Mouse (Mus musculus) megakaryocyte progenitor cell, adult 5-6 weeks (primary cell): ENCODE measurements at regions not wholly inside any gene's neighbourhood (a gene's known extent, or its start where the extent isn't known, plus 50 kb on each side); places are given as distances from the start of the nearest gene placed in this dataset.

ENCODE experiments used
- ATAC-seq: replicated peaks from 2 replicates; pipeline ENCODE4 v1.8.0; 2016; ENCODE audit warnings: mild to moderate bottlenecking, moderate TSS enrichment, inconsistent platforms; ENCODE audit not compliant: poor library complexity

DNA sequence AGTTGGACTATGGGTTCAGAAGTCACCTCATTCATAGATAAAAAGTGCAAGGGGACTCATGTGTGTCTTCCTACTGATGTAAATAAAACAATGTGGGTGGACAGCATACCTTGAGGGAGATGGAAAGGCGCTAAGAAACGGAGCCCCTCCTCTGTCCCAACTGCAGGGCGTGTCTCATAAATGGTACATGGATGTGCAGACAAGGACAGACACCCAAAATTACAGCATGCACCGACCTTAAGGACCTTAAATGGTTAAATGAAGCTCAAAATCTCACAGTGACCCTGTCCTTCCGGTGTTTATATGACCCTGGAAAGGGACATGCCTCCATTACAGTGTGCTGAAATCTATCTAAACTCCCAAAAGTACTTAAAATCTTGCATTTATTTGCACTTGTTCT, 106.5 kb upstream of the Sgk1 start:
- no peak for ATAC-seq

DNA sequence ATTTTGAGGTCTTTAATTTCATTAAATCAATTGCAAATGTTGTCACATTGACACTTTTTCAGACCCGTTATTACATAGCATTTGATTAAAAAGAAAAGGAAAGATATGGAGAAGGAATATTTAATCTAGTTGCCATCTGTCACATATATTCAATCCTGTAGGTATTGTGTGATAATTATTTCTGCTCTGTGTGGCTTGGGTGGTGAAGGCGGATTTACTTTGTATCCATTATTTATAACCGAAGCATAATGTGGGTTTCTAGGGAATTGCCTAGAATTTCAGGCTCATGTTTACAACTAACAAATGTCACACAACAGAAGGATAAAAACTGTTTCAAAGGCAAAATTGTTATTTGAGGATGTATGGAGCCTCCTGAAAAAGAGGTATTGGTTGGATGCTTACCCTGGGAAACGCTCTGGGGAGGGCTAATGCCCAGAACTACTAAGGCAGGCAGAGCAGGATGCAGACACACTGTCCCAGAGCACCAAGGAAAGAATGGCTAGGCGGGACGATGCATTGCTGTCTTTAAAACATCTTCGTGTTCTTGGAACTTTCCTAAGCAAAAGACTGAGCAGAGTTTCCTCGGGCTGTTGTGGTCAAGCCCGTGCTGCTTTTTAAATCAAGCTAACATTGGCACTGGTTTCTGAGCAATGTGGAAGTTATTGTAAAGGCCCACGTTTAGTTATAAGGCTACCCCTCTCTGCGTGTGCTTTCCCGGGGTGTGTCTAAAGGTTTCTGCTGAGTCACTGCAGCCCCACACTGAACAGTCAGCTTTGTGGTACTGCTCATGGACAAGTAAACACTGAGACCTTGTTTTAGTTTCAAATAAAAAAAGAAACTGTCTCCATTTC, 105.8 kb upstream of the Sgk1 start:
- ATAC-seq: peak; percentile 76

DNA sequence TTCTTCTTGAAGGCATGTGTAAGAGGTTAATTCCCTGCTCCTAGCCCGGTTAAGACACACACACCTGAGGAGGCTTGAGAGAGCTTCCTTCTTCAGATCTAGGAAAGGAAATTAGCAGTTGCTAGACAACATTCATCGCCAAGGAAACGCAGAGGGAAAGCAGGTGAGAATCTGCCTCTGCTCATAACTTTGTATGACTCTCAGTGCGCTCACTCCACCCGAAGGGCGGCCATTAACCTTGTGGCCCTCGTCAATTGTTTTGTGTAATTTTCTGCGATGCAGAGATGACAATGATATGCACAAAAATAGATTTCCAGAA, 105.3 kb upstream of the Sgk1 start:
- ATAC-seq: no peak

DNA sequence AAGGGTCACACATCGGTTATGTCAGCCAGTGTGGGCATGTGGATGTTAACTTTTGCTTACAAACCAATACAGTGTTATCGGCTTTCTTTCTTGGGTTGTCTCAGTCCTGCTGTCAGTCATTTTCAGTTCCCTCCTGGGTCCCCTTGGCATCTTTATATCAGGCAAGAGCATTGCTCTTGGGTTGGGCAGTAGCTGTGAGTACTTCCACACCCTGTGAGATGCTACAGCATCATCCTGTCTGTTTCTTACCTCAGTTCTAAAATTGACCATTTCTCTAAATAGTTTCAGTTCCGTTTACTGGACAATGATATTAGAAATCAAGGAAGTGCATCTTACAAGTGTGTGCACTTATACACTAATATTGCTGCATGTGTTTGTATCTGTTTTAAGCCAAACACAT, 104.9 kb upstream of the Sgk1 start:
- ATAC-seq: 0 out of 2 replicates have a peak, but pooled peaks have one; percentile 14

DNA sequence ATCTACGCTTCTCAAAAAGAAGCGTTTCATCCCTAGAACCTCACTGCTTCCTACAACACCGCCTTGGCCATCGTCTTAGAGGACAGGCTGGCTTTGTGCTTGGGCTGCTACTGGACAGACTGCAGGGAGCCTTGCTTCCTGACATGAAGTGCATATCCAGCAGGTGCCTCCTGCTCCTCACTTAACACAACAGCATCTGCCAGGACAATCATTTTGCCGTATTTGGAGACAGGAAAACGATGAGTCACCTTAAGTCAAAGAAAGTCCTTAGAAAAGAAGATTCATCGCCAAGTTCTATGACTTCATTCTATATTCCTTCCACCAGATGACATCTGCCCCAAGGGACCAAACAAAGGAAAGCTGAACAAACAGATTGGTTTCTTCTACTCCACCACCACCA, 98.5 kb upstream of the Sgk1 start:
- no peak for ATAC-seq

DNA sequence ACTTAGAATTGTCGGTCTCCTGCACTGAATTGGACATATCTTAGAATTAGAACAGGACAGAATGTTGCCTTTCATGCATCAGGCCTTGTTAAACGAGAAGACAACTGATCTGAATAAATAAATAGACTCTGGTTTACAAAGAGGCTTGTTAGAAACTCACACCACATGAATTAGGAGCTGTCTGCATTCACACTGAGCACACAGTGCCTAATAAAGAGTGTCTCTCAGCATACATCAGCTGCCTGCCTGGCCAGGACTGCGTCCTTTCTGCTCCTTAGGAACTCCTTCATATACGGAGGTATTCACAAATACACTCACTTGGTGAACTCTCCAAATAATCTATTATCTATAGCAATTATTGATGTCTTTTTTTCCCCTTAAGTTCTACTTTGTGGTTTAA, 96.9 kb upstream of the Sgk1 start:
- ATAC-seq: no peak

DNA sequence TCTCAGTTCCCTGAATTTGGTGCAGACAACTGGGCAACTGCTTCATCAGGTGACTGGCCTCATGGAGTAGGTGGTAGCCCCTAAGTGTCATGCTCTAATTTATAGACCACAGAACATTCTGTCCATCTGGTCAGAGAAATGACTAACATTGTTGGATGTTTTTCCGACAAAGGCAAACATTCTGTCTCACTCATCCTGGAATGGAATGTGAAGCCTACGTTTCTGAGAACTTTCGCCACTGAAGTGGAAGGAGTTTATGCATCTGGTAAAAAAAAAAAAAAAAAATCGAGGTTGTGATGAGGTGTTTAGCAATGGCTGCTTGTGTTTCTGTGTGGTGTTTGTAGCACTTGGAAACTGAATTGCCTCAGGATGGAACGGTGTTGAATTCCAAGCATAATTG, 96.2 kb upstream of the Sgk1 start:
- no peak for ATAC-seq

DNA sequence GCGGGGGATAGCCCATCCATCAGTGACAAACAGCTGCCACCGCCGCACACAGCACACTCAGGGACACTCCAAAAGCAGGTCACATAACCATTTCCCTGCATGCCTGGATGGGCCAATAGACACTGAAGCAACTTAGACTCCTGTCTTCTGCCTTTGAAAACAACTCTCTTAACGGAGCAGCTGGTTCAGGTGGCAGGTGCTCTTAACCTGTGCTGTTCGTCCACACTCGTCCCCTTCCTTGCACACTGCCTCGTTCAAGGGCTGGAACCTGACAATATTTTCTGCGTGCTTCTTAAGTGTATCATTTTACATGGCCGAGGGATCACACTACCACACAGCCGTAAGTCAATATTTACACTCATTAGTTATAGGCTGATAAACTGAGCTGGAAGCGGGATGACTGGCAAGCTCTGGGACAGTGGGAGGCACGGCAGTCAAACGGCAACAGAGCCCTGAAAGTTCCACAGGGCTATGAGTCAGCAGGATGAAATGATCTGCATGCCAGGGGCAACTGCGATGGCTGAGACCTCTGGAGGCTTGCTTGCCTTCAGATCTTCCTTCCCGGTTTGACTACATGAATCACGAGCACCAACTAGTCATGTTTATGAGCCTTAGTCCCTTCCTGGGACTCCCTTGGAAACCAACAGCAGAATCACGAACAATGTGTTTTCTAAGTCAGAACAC, 92.0 kb upstream of the Sgk1 start:
- ATAC-seq: no peak

DNA sequence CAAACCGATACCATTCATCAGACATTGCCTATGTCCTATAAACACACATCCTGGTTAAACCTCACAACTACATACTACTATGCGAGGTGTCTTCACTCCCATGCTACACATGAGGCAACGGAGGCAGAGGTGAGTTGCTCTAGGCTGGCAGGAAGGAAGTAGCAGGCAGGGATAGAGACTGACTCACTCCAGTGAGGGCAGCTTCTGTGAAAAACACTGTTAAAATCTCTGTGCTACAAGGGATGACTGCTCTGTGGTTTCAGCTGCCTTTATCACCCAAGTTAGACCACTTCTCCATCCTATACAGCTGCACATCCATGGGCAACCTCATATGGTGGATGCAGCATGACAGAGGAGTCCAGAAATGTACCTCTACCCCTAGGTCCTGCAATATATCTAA, 91.0 kb upstream of the Sgk1 start:
- ATAC-seq: no peak

DNA sequence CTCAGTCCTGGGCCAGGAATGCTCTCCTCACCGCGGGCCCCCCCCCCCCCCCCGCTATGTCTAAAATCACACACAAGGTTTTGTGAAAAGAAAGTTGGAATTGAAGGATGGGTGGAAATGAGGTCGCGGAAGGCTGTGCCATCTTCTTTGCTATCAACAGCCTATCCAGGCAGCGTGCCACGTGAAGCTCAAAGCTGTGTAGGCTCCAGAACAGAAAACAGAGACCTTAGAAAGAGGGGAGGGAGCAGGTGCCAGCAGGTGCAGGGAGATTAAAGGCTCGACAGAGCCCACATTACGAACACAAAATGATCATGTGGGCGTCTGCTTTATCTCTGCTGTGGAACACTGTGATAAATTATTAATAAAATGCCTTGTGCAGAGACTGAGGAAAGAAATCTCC, 89.6 kb upstream of the Sgk1 start:
- no peak for ATAC-seq

DNA sequence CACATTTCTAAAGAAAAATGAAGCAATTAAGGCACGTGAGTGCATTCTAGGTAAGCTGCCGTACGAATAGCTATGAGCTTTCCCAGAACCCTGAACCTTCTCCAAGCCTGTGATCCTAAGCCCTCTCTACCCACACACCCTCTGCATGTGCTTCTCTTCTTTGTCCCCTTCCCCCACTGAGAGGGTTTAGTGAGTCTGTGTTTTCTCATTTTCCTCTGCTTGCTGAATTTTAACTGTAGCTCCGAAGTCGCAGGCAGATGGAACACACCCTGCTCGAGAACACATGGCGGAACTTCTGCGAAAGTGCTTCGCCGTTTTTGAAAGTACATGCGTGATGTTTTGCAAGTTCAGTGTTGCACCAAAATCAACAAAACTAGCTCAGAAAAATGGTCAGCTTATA, 88.3 kb upstream of the Sgk1 start:
- ATAC-seq: no peak

DNA sequence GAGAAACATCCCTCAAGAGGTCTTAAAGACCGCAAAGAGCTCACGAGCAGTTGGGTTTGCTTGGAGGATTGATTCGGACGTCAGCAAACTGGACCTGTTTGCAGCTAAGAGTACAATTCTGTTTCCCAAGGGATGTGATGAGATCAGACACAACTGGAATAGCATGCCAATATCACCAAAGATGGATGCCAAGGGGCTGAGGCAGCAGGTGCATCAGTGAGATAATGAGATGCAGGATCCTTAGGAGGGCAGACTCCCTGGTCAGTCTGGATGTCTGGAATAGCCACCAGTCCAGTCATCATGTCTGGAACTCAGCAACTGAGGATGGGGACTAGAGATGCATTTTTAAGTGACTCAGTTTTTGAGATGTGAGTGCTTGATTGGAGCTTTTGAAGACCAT, 85.6 kb upstream of the Sgk1 start:
- ATAC-seq: no peak

DNA sequence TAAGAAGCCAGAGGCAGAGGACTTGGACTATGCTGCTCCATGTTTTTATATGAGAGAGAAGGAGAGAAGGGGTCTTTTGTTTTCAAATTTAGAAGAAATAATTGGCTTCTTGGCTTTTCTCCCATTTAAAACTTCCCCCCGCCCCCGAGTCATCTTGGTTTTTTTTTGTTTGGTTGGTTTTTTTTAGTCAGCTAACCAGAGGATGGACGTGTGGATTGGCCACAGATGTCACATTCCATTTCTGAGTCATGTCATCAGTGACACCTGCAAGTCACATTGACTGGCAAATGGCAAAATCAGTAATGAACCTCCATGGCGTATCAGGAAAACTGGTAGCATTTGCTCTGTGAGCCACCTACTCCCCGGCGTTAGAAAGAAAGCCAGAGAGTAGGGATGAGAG, 83.9 kb upstream of the Sgk1 start:
- ATAC-seq: no peak

DNA sequence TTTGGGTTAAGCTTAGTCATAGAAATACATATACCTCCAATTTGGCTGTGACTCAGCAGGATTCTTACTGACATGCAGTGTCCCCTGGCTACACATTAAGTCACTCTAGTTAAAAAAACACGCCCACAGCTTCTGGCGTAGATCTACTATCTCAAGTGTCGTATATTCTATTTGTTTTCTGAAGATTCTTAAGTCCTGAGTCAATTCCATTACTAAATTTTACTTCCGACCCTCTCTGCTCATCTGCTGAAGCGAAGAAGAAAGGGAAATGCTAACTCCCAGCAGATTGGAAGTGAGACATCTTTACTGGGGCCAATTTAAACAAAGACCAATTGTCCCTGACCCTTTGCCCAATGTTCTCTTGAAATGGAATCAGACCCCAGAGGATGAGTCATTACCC, 80.4 kb upstream of the Sgk1 start:
- no peak for ATAC-seq

DNA sequence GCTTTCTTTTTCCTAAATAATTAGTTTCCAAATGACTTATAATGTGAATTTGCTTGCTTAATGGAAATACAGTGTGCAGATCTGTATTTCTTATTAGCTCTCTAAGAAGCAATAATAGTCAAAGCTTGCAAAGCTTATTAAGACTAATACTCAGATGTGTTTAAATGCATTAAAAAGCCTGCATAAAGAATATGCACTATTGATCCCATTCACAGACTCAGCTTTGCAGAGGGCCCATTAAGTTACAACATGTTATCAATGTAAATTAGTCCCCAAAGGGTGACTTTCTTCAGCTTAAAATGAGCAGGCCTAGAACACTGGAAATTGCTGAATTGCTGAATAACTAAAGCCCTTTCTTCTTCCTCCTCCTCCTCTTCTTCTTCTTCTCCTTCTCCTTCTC, 78.8 kb upstream of the Sgk1 start:
- no peak for ATAC-seq

DNA sequence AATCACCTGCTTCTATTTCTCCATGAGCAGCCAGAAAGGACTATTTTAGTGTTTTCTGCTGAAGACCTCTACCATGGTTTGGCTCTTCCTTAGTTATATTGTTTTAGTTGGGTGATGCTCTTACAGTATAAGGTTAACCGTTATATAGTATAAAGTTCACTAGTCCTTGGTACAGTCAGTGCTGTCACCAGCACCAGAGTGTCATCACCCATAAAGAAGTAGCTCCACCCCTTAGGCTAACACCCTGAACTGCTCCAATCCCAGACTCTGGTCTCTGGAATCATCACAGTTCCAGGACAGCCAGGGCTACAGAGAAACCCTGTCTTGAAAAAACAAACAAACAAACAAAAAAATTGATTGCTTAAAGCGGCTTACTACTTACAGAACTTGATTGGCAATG, 77.2 kb upstream of the Sgk1 start:
- no peak for ATAC-seq

DNA sequence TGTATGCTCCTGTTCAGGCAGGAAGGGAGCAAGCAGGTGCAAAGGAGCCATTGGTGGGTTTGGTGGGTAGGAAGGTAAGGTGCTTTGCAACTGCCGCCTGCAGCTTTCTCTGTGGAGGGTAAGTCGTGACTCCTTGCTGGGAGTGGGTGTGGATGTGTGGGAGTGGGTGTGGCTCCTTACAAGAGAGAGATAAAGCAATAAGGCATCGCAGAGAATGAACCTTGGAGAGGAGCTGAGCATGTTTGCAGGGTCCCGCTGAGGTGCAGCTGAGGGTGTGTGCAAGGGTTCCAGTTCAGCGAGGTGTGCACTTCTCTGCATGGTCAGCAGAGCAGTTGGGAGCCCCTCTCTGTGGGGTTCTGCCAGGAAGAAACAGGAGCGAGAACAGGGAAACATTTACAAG, 76.4 kb upstream of the Sgk1 start:
- ATAC-seq: no peak

DNA sequence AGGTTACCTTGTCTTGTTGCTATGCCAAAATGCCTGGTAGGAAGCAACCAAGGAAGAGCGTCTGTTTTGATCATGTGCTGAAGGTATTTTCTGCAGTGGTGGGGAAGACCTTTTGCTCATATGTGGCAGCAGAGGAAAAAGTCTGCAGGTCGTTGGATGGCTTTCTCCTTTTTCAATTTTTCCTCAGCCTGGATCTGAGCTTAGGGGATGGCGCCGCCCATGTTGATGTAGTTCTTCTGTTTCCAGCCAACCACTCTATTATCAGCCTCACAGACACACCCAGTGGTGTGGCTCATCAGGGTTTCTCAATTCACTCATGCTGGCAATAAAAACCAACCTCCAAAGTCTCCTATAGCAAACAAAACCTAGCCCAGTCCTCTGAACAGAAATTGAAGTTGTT, 75.3 kb upstream of the Sgk1 start:
- no peak for ATAC-seq

DNA sequence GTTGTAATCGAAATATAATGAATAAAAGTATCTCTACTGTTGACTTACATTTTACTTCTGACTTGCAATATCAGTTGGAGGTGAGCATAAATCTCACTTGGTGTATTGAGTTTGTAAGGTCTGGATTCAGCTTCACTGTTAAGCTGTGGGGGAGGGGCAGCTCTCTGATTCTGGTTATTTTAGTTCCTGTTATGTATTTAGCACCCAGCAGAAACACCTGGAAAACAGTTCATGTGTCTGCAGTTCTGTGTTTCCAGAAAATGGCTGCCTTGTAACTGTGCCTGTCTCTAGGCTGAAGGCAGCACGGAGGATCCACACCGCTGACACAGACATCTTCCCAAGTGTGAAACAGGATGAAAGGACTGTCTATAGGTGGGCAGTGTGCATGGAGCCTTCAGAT, 62.3 kb upstream of the Sgk1 start:
- ATAC-seq: no peak

DNA sequence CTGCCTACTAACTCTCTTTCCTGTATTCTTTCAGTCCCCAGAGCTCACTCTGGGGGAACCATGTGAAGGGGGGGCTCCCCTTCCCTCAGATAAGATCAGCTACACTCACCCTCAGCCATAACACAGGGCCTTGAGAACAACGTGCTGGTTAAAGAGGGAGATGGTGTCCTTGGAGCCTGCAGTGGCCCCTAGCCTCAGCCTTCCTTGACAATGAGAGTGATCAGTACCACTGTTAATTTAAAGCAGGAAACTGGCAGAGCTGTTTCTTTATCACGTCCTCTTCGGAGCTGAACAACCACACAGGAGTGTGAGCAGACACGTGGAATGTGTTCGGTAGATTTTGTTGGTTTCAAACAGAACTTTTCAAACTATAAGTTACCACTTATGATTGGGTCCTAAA, 60.6 kb upstream of the Sgk1 start:
- ATAC-seq: 0 out of 2 replicates have a peak, but pooled peaks have one; percentile 23

DNA sequence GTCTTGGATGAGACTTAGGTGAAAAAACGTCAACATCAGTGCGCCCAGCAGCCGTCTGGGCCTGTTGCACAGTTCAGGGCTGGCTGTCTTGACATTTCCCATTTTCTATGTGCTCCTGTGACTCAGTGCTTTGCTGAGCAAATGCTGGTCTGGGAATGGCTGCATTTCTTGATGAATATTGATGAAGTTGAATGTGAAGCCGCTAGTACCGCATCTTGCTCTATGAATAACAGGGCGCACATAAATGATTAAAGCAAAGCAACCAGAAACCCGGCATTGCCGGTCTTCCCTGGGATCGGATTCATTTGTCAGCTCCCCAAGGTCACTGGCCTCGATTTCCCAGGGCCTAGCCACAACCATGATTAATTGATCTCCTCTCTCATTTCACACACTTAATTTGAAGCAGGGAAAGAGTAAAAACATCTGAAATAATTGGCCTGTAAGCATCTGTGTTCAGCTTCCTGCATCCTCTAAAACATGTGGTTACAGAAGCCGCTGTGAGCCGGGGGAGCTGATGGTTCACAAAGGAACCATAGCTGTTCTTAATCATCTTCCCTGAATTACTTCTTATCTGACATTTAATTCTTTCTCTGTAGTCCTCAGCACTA, 57.5 kb upstream of the Sgk1 start:
- ATAC-seq: no peak

DNA sequence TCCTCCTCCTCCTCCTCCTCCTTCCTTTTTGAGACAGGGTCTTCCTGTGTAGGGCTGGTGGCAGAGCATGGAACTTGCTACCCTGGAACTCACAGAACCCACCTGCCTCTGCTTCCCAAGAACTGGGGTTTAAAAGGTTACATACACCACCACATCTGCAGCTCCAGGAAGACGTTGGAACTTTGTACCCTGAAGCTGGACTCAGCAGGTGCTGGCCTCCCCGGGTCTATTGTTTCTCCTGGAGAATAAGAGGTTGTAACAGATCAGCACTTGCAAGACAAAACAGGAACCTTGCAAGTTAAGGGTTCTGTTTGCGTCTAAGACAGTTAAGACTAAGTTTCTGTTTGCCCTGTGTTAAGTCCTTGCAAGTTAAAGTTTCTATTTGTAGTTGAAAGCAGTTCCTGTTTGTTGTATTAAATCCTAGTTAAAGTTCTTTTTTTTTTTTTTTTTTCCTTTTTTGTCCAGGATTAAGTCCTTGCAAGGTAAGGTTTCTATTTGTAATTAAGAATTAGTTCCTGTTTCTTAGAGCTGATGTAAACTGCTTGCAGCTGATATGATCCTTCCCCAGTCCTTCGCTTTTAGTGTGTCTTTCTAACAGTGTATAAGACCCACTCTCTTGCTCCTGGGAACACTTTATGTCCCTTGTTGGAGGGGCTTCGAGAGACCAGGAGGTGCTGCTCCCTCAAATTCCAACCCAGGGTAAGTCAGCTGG, 55.0 kb upstream of the Sgk1 start:
- peak; percentile 65 for ATAC-seq
